Mouse (Mus musculus): ENCODE data around the gene Adipoq.
"Not testable (repeated sequence)": the region's sequence is repeated elsewhere in the genome, so short reads cannot be mapped to it uniquely, and the experiment has no call there.

Adipoq gene

GRCm38 (mm10) chr16:23165441-23165840, 19.1 kb downstream of the Adipoq start:
- no peak for DNase-seq (ENCODE audit: low spot score)

- DNase-seq (ENCODE audit: low spot score) = no peak
Observed at GRCm38 (mm10) chr16:23166646-23167045, 20.3 kb downstream of the Adipoq start.

GRCm38 (mm10) chr16:23167079-23167478, 20.7 kb downstream of the Adipoq start:
- DNase-seq (ENCODE audit: low spot score) = no peak

- no peak for DNase-seq (ENCODE audit: low spot score)
Observed at GRCm38 (mm10) chr16:23170813-23171212, 24.5 kb downstream of the Adipoq start.

- no peak for DNase-seq (ENCODE audit: low spot score)
Observed at GRCm38 (mm10) chr16:23173904-23174303, 27.6 kb downstream of the Adipoq start.

GRCm38 (mm10) chr16:23174855-23175254, 28.5 kb downstream of the Adipoq start:
- no peak for DNase-seq (ENCODE audit: low spot score)

GRCm38 (mm10) chr16:23175956-23176355, 29.6 kb downstream of the Adipoq start:
- no peak for DNase-seq (ENCODE audit: low spot score)

- DNase-seq (ENCODE audit: low spot score) = no peak
Observed at GRCm38 (mm10) chr16:23177856-23178255, 31.5 kb downstream of the Adipoq start.

GRCm38 (mm10) chr16:23178796-23179195, 32.5 kb downstream of the Adipoq start:
- no peak for DNase-seq (ENCODE audit: low spot score)

- DNase-seq (ENCODE audit: low spot score) = not testable (repeated sequence)
Observed at GRCm38 (mm10) chr16:23179436-23179835, 33.1 kb downstream of the Adipoq start.

- DNase-seq (ENCODE audit: low spot score) = no peak
Observed at GRCm38 (mm10) chr16:23181054-23181453, 34.7 kb downstream of the Adipoq start.

- DNase-seq (ENCODE audit: low spot score) = no peak
Observed at GRCm38 (mm10) chr16:23181487-23181886, 35.2 kb downstream of the Adipoq start.

GRCm38 (mm10) chr16:23181942-23182597, 35.7 kb downstream of the Adipoq start:
- DNase-seq (ENCODE audit: low spot score) = no peak

GRCm38 (mm10) chr16:23185824-23186223, 39.5 kb downstream of the Adipoq start:
- no peak for DNase-seq (ENCODE audit: low spot score)

GRCm38 (mm10) chr16:23186418-23186817, 40.1 kb downstream of the Adipoq start:
- DNase-seq (ENCODE audit: low spot score) = no peak

GRCm38 (mm10) chr16:23187983-23188382, 41.6 kb downstream of the Adipoq start:
- DNase-seq (ENCODE audit: low spot score) = no peak

GRCm38 (mm10) chr16:23189612-23190011, 43.3 kb downstream of the Adipoq start:
- no peak for DNase-seq (ENCODE audit: low spot score)

- DNase-seq (ENCODE audit: low spot score) = no peak
Observed at GRCm38 (mm10) chr16:23191560-23192242, 45.4 kb downstream of the Adipoq start.

- DNase-seq (ENCODE audit: low spot score) = no peak
Observed at GRCm38 (mm10) chr16:23195618-23196017, 49.3 kb downstream of the Adipoq start.

- DNase-seq (ENCODE audit: low spot score) = no peak
Observed at GRCm38 (mm10) chr16:23196296-23196695, 50.0 kb downstream of the Adipoq start.

- no peak for DNase-seq (ENCODE audit: low spot score)
Observed at GRCm38 (mm10) chr16:23196791-23197190, 50.5 kb downstream of the Adipoq start.

- no peak for DNase-seq (ENCODE audit: low spot score)
Observed at GRCm38 (mm10) chr16:23201498-23201897, 55.2 kb downstream of the Adipoq start.
